Mouse (Mus musculus): Measurements from ENCODE around the gene Gm37596. TPM values are rescaled to one million over a fixed set of nuclear protein-coding genes. Genes with fewer than 3 reads are reported as not detected.
"Not testable (repeated sequence)": the region's sequence is repeated elsewhere in the genome, so short reads cannot be mapped to it uniquely, and the experiment has no call there.

Gene Gm37596
- not detected in 2 replicates for polyA plus RNA-seq (2015; fragmentation: Nextera tagmentation; extraction: Ambion mirVana)

DNA sequence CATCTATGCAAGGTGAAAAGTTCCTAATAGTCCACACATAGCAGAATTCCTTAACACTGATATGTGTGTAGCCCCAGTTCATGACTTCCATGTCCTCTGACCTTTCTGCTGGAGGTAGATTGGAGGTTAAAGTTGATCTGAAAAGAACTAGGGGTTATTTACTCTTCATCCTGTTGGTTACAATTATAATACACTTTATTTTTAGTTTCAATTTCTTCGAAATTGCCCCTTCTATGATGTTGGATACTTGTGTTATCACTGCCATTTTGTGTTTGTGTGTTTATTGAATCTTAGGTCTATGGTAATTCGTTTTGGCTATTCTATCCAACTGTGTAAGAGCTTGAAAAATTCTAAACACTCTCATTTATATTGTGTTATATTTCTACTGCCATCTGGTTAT lies at the start of gene Gm37596:
Gene Gm37596, minus strand, starts transcription at position 101 of the 400 bp plus-strand sequence.
- H3K27ac ChIP-seq; H3K9ac ChIP-seq; H3K4me2 ChIP-seq; H3K4me3 ChIP-seq; H3K4me1 ChIP-seq; ATAC-seq (ENCODE audit: insufficient number of reproducible peaks, low FRiP score, low TSS enrichment, low read depth); H3K27me3 ChIP-seq; H3K9me3 ChIP-seq; H3K36me3 ChIP-seq: not testable (repeated sequence)
- 71% methylated on average over 1 of the region's 2 CpGs for WGBS

DNA sequence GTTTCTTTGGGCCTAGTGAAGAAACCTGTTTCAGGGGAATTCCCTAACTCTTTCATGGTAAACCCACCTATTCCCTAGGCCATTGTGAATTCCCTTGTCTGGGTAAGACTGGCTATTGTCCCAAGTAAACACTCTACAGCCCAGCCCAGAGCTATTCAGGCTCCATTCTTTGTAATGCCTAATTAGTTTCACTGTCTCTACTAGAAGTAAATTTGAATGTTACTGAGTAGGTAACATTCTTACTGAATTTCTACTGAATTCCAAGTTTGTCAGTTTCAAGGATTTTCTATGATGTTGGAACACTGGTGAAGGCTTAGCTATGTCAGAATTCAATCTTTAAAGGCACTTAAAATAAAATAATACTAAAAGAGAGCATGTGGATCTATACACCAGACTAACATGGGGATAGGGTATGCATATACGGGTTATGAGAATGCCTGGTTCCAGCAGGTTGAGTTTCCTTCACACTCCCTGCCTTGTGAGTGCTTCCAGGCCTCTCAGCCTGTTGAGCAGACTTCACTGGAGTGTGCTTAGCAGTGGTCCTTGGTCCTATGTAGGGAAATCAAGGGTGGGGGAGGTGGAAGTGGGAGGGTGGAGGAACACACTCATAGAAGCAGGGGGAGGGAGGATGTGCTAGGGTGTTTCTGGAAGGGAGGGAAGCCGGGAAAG lies 16.2 kb upstream of the Gm37596 start:
- H3K9me3 ChIP-seq; H3K4me3 ChIP-seq; ATAC-seq (ENCODE audit: insufficient number of reproducible peaks, low FRiP score, low TSS enrichment, low read depth); H3K4me1 ChIP-seq; H3K27ac ChIP-seq; H3K4me2 ChIP-seq; H3K9ac ChIP-seq; H3K27me3 ChIP-seq; H3K36me3 ChIP-seq: not testable (repeated sequence)
- WGBS: 74% methylated on average over 2 of the region's 2 CpGs

- not testable (repeated sequence) for H3K36me3 ChIP-seq; H3K27ac ChIP-seq; ATAC-seq (ENCODE audit: insufficient number of reproducible peaks, low FRiP score, low TSS enrichment, low read depth); H3K4me3 ChIP-seq; H3K27me3 ChIP-seq; H3K4me2 ChIP-seq; H3K9ac ChIP-seq; H3K4me1 ChIP-seq; H3K9me3 ChIP-seq
- WGBS: 73% methylated on average over 3 of the region's 4 CpGs
Measured at GRCm38 (mm10) chr3:93676210-93676609, 16.7 kb downstream of the Gm37596 start, which contains the start of gene Tdpoz1. Gene Tdpoz1, minus strand, starts transcription at chr3:93676310.

DNA sequence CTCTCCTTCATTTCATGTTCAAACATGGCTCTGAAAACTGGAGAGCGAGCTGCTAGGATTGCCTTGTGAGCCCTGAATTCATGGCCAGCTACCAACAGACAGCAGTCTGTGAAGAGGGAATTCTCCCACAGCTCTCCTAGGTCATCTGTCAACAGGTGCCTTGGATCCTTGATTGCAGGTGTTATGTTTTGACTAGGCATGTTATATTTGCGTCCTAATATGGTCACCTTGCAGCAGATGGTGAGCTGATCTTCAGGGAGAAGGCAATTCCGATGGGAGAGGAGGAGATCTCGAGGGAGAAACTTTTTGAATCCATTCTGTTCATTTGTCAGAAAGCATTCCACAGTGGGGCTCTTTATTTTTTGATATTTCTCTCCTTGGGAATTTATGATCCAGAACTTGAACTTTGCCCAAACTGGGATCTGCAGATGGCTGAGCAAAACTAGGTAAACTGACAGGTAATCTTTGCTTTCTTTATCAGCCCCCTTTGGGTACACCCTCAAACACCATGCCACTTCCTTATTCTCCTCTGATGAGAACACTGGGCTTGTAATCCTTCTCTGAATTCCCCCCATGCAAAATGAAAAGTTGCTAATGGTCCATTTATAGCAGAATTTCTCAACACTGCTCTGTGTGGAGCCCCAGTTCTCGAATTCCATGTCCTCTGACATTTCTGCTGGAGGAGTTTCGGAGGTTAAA lies 21.9 kb downstream of the Gm37596 start:
- not testable (repeated sequence) for ATAC-seq (ENCODE audit: insufficient number of reproducible peaks, low FRiP score, low TSS enrichment, low read depth); H3K4me2 ChIP-seq; H3K4me1 ChIP-seq; H3K9me3 ChIP-seq; H3K4me3 ChIP-seq; H3K27ac ChIP-seq; H3K27me3 ChIP-seq; H3K9ac ChIP-seq; H3K36me3 ChIP-seq
- WGBS: 76% methylated on average over 6 of the region's 6 CpGs

DNA sequence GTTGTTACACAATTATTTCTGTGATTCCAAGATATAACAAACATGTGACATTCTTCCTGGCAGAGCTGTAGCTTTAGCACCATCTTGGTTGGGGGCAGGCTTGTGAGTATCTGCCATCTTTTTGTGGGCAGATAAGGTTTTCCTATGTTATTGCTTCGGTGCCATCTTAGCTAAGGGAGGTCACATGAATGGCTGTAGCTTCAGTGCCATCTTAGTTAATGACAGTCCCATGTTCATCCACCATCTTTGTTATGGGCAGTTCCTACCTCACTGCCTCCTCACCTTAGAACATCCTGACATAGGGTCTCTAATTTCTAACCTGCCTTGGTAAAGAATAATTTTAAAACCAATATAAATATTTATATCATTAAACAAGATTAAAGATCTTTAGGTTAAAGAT lies 38.6 kb downstream of the Gm37596 start:
- ATAC-seq (ENCODE audit: insufficient number of reproducible peaks, low FRiP score, low TSS enrichment, low read depth): no peak
- 73% methylated on average over 1 of the region's 1 CpGs for WGBS
- Histone ChIP-seq H3K4me2 (no peak overlapping the region), H3K9me3 (no peaks in the 10 kb centered on the region), H3K4me3 (no peak overlapping the region), H3K4me1 (no peaks in the 10 kb centered on the region), H3K9ac (no peak overlapping the region), H3K36me3 (no peaks in the 10 kb centered on the region), H3K27me3 (no peaks in the 10 kb centered on the region), H3K27ac (no peak overlapping the region)

GRCm38 (mm10) chr3:93652586-93652985 lies 40.3 kb downstream of the Gm37596 start, which contains the start of gene Tdpoz2:
Gene Tdpoz2, minus strand, starts transcription at chr3:93652686.
- Histone ChIP-seq H3K4me3 (no peak within 1 kb of the TSS), H3K9ac (no peak within 1 kb of the TSS), H3K27me3 (no peaks in the 10 kb centered on the region), H3K27ac (no peak within 1 kb of the TSS), H3K9me3 (no peaks in the 10 kb centered on the region), H3K36me3 (no peaks in the 10 kb centered on the region), H3K4me1 (no peaks in the 10 kb centered on the region), H3K4me2 (no peak within 1 kb of the TSS)
- 80% methylated on average over 3 of the region's 3 CpGs for WGBS
- no peak for ATAC-seq (ENCODE audit: insufficient number of reproducible peaks, low FRiP score, low TSS enrichment, low read depth)

Other genes starting within 250 kb of the Gm37596 start
- 0.09 TPM in 1 of 2 replicates, not detected in the other for gene Tchhl1, start 224.3 kb downstream of the Gm37596 start, polyA plus RNA-seq (2015; fragmentation: Nextera tagmentation; extraction: Ambion mirVana)
- gene S100a11, start 172.6 kb downstream of the Gm37596 start, polyA plus RNA-seq (2015; fragmentation: Nextera tagmentation; extraction: Ambion mirVana): 1,981 and 2,196 TPM in 2 replicates
- 826 and 857 TPM in 2 replicates for gene S100a10, start 138.0 kb downstream of the Gm37596 start, polyA plus RNA-seq (2015; fragmentation: Nextera tagmentation; extraction: Ambion mirVana)
- not detected in 2 replicates for gene Tdpoz2, start 40.4 kb downstream of the Gm37596 start, polyA plus RNA-seq (2015; fragmentation: Nextera tagmentation; extraction: Ambion mirVana)
- gene Tdpoz1, start 16.8 kb downstream of the Gm37596 start, polyA plus RNA-seq (2015; fragmentation: Nextera tagmentation; extraction: Ambion mirVana): not detected in 2 replicates
- not detected in 2 replicates for gene Gm5773, start 79.9 kb upstream of the Gm37596 start, polyA plus RNA-seq (2015; fragmentation: Nextera tagmentation; extraction: Ambion mirVana)
- not detected in 2 replicates for gene Tdpoz4, start 103.3 kb upstream of the Gm37596 start, polyA plus RNA-seq (2015; fragmentation: Nextera tagmentation; extraction: Ambion mirVana)
- not detected in 2 replicates for gene Tdpoz3, start 132.9 kb upstream of the Gm37596 start, polyA plus RNA-seq (2015; fragmentation: Nextera tagmentation; extraction: Ambion mirVana)

Data from limb, embryonic 15.5 days (tissue).